Mouse (Mus musculus) embryonic facial prominence, embryonic 12.5 days (tissue): ENCODE measurements around the gene Zfp827. TPM values are rescaled to one million over a fixed set of nuclear protein-coding genes. Genes with fewer than 3 reads are reported as not detected.

Experiments used
- ATAC-seq: fragments of 200-750 bp; cut with Nextera tagmentation; 2 replicates; pipeline ENCODE4 v1.8.0; 2017; ENCODE audit not compliant: insufficient number of reproducible peaks, insufficient read depth, low FRiP score, low TSS enrichment
- H3K27ac ChIP-seq: fragments of 300-500 bp; sonication (generic); 2 replicates; pipeline ENCODE4 v1.5.1; 2016; ENCODE audit warnings: mild to moderate bottlenecking
- H3K27me3 ChIP-seq: fragments of 300-500 bp; sonication (generic); 2 replicates; pipeline ENCODE4 v1.6.1; 2016; ENCODE audit warnings: mild to moderate bottlenecking, moderate library complexity
- H3K36me3 ChIP-seq: fragments of 300-500 bp; sonication (generic); 2 replicates; pipeline ENCODE4 v1.6.1; 2016; ENCODE audit warnings: mild to moderate bottlenecking
- H3K4me1 ChIP-seq: fragments of 300-500 bp; sonication (generic); 2 replicates; pipeline ENCODE4 v1.6.1; 2016
- H3K4me2 ChIP-seq: fragments of 300-500 bp; sonication (generic); replicated peaks from 2 replicates; pipeline ENCODE4 v1.6.1; 2016; ENCODE audit warnings: mild to moderate bottlenecking, moderate library complexity
- H3K4me3 ChIP-seq: fragments of 300-500 bp; sonication (generic); 2 replicates; pipeline ENCODE4 v1.5.1; 2016; ENCODE audit warnings: mild to moderate bottlenecking
- H3K9ac ChIP-seq: fragments of 300-500 bp; sonication (generic); 2 replicates; pipeline ENCODE4 v1.6.1; 2016; ENCODE audit warnings: mild to moderate bottlenecking, moderate library complexity
- H3K9me3 ChIP-seq: fragments of 300-500 bp; sonication (generic); 2 replicates; pipeline ENCODE4 v1.6.1; 2016; ENCODE audit warnings: mild to moderate bottlenecking, moderate library complexity
- WGBS: fragments of 180-500 bp; shearing (Covaris S2); methylation state at CpG from one replicate; pipeline ENCODE4 v1.1.7; 2016; 5-methylcytosine and 5-hydroxymethylcytosine counted together
- polyA plus RNA-seq: library from polyadenylated mRNA; unstranded; fragments of >200 nt; fragmentation: Nextera tagmentation; extraction: Ambion mirVana; gene quantifications from 2 replicates; pipeline ENCODE4 v1.2.1, GENCODE M21; 2016

Gene Zfp827
- polyA plus RNA-seq, 1 experiment from 2014 or later, result 13.8 TPM

DNA sequence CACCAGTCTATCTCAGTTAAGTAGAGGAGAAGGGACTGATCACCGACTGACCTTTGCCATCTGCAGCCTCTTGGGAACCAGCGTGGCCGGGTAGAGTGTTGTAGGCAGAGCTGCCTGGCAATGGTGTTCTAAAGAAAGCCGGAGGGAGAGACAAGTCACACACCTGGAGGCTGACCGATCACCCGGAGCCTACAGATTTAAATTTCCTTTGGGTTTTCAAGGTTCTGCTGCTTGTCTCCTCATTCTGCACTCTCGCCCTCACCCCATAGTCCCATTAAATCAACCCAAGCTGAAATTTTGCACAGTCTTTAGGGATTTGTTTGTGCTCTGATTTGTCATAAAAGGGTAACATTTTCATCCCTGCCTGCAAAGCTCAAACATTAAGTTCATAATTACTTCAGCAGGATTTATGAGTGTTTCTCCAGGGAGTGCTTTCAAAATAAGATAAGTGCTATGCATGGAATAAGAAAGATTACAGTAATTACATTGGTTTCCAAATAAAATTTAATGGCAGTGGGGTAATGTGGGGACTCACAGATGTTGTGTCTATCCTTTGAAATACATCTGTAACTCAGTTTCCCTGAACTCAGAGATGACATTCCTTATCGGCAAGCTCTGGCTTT lies 201.1 kb downstream of the Zfp827 start:
- Histone ChIP-seq H3K4me2 (no peak overlapping the region), H3K9me3 (no peaks in the 10 kb centered on the region), H3K4me1 (no peaks in the 10 kb centered on the region), H3K27me3 (no peaks in the 10 kb centered on the region), H3K27ac (no peak overlapping the region), H3K36me3 (no peaks in the 10 kb centered on the region), H3K9ac (no peak overlapping the region), H3K4me3 (no peak overlapping the region)
- 83% methylated on average over 8 of the region's 8 CpGs for WGBS
- ATAC-seq, result no peak

DNA sequence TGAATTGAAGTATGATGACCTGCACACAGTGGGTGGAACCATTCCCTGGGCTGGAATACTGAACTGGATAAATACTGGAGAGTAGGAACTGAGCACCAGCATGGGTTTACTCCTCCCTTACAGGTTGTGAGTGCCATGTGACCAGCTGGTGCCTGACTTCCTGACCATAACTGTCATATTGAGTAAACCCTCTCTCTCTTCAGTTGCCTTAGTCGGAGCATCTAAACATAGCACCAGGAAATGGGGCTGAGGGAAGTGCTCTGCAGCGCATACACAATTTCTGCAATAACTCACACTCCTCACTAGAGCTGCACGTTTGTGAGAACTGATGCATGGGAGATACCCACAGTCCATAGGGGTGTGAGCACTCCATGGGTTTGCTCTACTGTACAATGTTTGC lies 211.1 kb downstream of the Zfp827 start:
- WGBS, result 71% methylated on average over 3 of the region's 3 CpGs
- no peak for ATAC-seq
- Histone ChIP-seq H3K4me3 (no peak overlapping the region), H3K4me1 (no peaks in the 10 kb centered on the region), H3K9me3 (no peaks in the 10 kb centered on the region), H3K27me3 (no peaks in the 10 kb centered on the region), H3K27ac (no peak overlapping the region), H3K36me3 (no peaks in the 10 kb centered on the region), H3K9ac (no peak overlapping the region), H3K4me2 (no peak overlapping the region)

DNA sequence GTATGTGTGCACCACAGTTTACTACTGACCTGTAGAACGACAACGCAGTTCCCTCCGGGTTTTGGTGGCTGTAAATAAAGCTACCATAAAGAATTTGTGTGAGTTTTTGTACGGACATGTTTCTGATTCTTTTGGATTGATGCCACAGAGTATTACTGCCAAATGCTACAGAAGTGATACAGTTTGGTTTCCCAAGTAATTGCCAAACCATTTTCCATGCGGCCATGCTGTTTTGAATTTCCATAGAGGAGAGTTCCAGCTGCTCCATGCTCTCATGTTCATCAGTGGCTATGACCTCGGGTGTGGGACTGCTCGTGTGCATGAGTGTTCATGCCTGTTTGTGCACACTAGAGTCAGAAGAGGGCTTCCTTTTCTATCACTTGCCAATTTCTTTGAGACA lies 211.8 kb downstream of the Zfp827 start:
- H3K4me3 ChIP-seq, result no peak overlapping the region
- H3K9ac ChIP-seq, result no peak overlapping the region
- 77% methylated on average over 7 of the region's 7 CpGs for WGBS
- no peak overlapping the region for H3K4me2 ChIP-seq
- no peaks in the 10 kb centered on the region for H3K36me3 ChIP-seq
- H3K4me1 ChIP-seq, result no peaks in the 10 kb centered on the region
- no peaks in the 10 kb centered on the region for H3K27me3 ChIP-seq
- ATAC-seq, result no peak
- H3K9me3 ChIP-seq, result no peaks in the 10 kb centered on the region
- H3K27ac ChIP-seq, result no peak overlapping the region

Other genes with a start within 250 kb of the Zfp827 start
- gene Lsm6, start 207.3 kb upstream of the Zfp827 start, polyA plus RNA-seq, result 225 and 240 TPM in 2 replicates
- gene 1700011L22Rik, start 220.1 kb downstream of the Zfp827 start, polyA plus RNA-seq, result not detected in 2 replicates